8 mouse cellular contexts compared by ENCODE assay signal in the genomic region with DNA sequence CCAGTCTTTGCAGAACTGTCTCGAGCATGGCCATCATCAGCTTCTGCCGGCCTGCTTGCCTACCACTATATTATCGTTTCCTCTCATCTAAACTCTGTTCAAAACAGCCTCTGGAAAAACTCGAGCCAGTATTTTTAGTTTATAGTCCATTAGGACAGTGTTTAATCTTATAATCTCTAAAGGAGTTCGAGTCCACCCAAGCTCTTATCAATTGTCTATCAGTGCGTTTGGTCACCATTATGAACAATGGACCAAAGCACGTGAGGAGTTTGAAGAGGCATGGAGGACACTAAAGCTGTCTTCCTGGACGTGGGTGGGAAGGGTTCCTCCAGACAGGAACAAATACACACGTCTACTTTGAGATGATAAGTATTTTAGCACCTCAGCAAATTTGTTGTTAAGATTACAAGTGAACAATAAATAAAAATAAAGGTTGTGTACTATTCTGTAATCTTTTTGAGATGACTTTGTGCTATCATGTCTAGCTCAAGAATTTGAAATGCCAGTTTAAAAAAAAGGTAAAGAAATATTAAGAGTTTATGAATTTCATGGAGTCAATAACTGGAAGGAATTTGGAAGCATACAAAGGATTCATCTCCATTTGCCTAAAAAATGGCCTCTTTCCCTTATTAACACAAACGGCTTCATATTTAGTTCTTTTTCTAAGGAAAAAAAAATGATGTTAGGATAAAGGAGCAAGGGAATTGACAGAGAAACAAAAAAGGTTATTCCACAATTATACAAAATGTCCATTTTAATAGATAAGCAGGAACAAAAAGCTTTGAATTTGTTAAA. TPM values are rescaled to one million over a fixed set of nuclear protein-coding genes. Genes with fewer than 3 reads are reported as not detected.
DNase-seq lines count a peak whose midpoint lies in the region; ATAC-seq and TF ChIP-seq lines count a peak whose summit lies in the region.

No protein-coding gene starts in this region.

- no peak for TF ChIP-seq POLR2A in cerebellum, adult 2 months (IDR thresholded peaks at IDR 0.05; ENCODE audit: borderline replicate concordance, insufficient read depth, low read length)
- TF ChIP-seq POLR2A in spleen, adult 2 months (IDR thresholded peaks at IDR 0.05; ENCODE audit: low read depth, low read length) = no peak

- 4% methylated on average over 10 of the region's 10 CpGs for WGBS in cerebellum, adult 2 months
- WGBS in spleen, adult 2 months = 7% methylated on average over 10 of the region's 10 CpGs
- 8% methylated on average over 10 of the region's 10 CpGs for WGBS in liver, embryonic 14.5 days (ENCODE audit: insufficient replicate concordance)

- H3K4me3 ChIP-seq in cerebellum, adult 2 months (replicated peaks; ENCODE audit: insufficient read depth, low read depth, low read length) = peak overlapping the region; percentile 86
- peak overlapping the region; percentile 39 for H3K4me3 ChIP-seq in spleen, adult 2 months (ENCODE audit: extremely low read depth, insufficient read depth, insufficient read length)
- peak overlapping the region; percentile 72 to 85 for H3K4me3 ChIP-seq in liver, embryonic 14.5 days (ENCODE audit: insufficient read depth in 1 of 2, low read depth in 2 of 2, low read length in 2 of 2)

- no peaks in the 10 kb centered on the region for H3K36me3 ChIP-seq in spleen, adult 2 months (ENCODE audit: control insufficient read depth, insufficient read depth, low read length)
- H3K36me3 ChIP-seq in liver, embryonic 14.5 days (replicated peaks; ENCODE audit: control insufficient read depth, insufficient read depth, low read depth) = peaks cover 9% of the 10 kb centered on the region

- TF ChIP-seq EP300 in liver, embryonic 14.5 days (IDR thresholded peaks at IDR 0.05; ENCODE audit: low read depth) = no peak

- no peak for ATAC-seq in liver, embryonic 14.5 days (ENCODE audit: insufficient read depth)
- no peak for ATAC-seq in granulocyte monocyte progenitor cell, adult 5-6 weeks (replicated peaks; ENCODE audit: poor library complexity, severe bottlenecking)

- no peak for TF ChIP-seq CTCF in cerebellum, adult 2 months (IDR thresholded peaks at IDR 0.05; ENCODE audit: borderline replicate concordance, insufficient read depth, low read depth, low read length)
- TF ChIP-seq CTCF in spleen, adult 2 months (IDR thresholded peaks at IDR 0.05; ENCODE audit: extremely low read depth, insufficient read depth, insufficient read length, insufficient replicate concordance) = no peak
- no peak for TF ChIP-seq CTCF in liver, embryonic 14.5 days (IDR thresholded peaks at IDR 0.05; ENCODE audit: low read depth)

- H3K9ac ChIP-seq in liver, embryonic 14.5 days (replicated peaks) = peak overlapping the region; percentile 64

- no peak overlapping the region for H3K27ac ChIP-seq in cerebellum, adult 2 months (ENCODE audit: insufficient read depth, low read length)
- 0 out of 2 replicates have a peak overlapping the region, but pooled peaks have one; percentile 23 for H3K27ac ChIP-seq in spleen, adult 2 months (ENCODE audit: insufficient read depth, low read length)
- H3K27ac ChIP-seq in liver, embryonic 14.5 days = peak overlapping the region; percentile 11; the same call in 1 of the 2 replicates

- DNase-seq in cerebellum, adult 2 months = peak in 1 of 2 experiments; percentile 29
- DNase-seq in cerebellum, postnatal 36 days = no peak
- DNase-seq in spleen, adult 2 months (ENCODE audit: low read depth in 1 of 2, low spot score in 2 of 2) = no peak
- DNase-seq in spleen, postnatal 4 days (ENCODE audit: low spot score in 2 of 2) = no peak
- no peak for DNase-seq in liver, embryonic 14.5 days (ENCODE audit: low read depth in 3 of 3, low spot score in 3 of 3)
- DNase-seq in frontal cortex, postnatal 25 days (ENCODE audit: low spot score in 2 of 2) = no peak
- no peak for DNase-seq in urinary bladder, postnatal 25 days (ENCODE audit: low spot score)

- no peaks in the 10 kb centered on the region for H3K9me3 ChIP-seq in liver, embryonic 14.5 days (ENCODE audit: control insufficient read depth, low read length)

- no peaks in the 10 kb centered on the region for H3K27me3 ChIP-seq in cerebellum, adult 2 months (ENCODE audit: control insufficient read depth, insufficient read depth, low read length)
- H3K27me3 ChIP-seq in spleen, adult 2 months (ENCODE audit: control insufficient read depth, insufficient read depth, low read length) = no peaks in the 10 kb centered on the region
- H3K27me3 ChIP-seq in liver, embryonic 14.5 days (ENCODE audit: control insufficient read depth, insufficient read depth, low read length) = no peaks in the 10 kb centered on the region

- peaks cover 11% of the 10 kb centered on the region; the same call in 1 of the 2 replicates for H3K4me1 ChIP-seq in cerebellum, adult 2 months (ENCODE audit: control insufficient read depth, insufficient read depth, low read length)
- H3K4me1 ChIP-seq in spleen, adult 2 months (ENCODE audit: control insufficient read depth, insufficient read depth, insufficient read length) = peaks cover 6% of the 10 kb centered on the region
- peaks cover 17 to 33% of the 10 kb centered on the region in 2 experiments for H3K4me1 ChIP-seq in liver, embryonic 14.5 days (replicated peaks; ENCODE audit: control insufficient read depth in 2 of 2, insufficient read depth in 2 of 2, low read length in 1 of 2)

- peak overlapping the region; percentile 82 for H3K4me2 ChIP-seq in liver, embryonic 14.5 days (ENCODE audit: low read depth)

RNA-seq across cellular contexts. Expression of a gene that starts 3.0 kb away (rescaled TPM):
- polyA plus RNA-seq in cerebellum, adult 2 months (2012; rRNA removed) = 46.6 and 56.7 TPM in 2 replicates
- 23.3 and 25.3 TPM in 2 replicates for polyA plus RNA-seq in spleen, adult 2 months (2012; rRNA removed)
- polyA plus RNA-seq in liver, embryonic 14.5 days (2012; rRNA removed) = 5.7 and 8.0 TPM in 2 replicates
- 24.7 and 25.0 TPM in 2 replicates for polyA plus RNA-seq in liver, embryonic 14.5 days (2014; fragmentation: Nextera tagmentation; extraction: Ambion mirVana)
- total RNA-seq in granulocyte monocyte progenitor cell, adult 5-6 weeks (2014; fragmentation: Nextera tagmentation) = 78.3 and 87.5 TPM in 2 replicates
- total RNA-seq in granulocyte monocyte progenitor cell, adult 5-6 weeks (2017) = 41.5 and 65.1 TPM in 2 replicates
